Mouse (Mus musculus): ENCODE measurements around the gene Slc22a14.

- TF ChIP-seq EP300 (optimal IDR thresholded peaks at IDR 0.05) (no peak), CTCF (IDR thresholded peaks at IDR 0.05; ENCODE audit: low read depth) (no peak)
These were observed 42.5 kb upstream of the Slc22a14 start for GRCm38 (mm10) chr9:119407884-119408283.
